Mouse (Mus musculus) liver, postnatal 0 days (tissue): ENCODE measurements around the gene C8a.

Experiments
- CTCF ChIP-seq: sonication (generic); IDR thresholded peaks from 2 replicates; pipeline ENCODE4 v1.5.1; 2016; ENCODE audit warnings: antibody characterized with exemption, low read depth
- EP300 ChIP-seq: IDR thresholded peaks from 2 replicates; pipeline ENCODE4 v1.6.1; 2016; ENCODE audit warnings: antibody characterized with exemption, low read depth, mild to moderate bottlenecking

DNA sequence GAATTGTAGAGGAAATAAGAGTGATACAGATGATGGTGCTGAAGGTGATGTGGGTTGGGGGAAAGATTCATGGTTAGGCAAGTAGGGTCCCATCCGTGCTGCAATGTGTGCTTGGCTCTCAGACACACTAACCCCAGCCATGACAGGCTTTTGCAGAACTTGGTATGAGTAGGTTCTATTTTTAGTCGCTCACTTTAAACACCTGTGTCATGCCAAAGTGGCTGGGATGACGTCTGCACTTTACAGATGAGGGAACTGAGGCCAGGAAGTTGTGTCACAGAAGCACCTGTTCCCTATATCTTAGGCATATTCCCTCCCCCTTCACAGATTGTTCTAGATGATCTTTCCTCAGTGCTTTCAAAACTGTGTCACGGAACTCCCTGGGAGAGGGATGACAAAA is 93.9 kb downstream of the C8a start:
- TF ChIP-seq CTCF (no peak), EP300 (no peak)
